Mouse (Mus musculus): ENCODE results near the gene Ogg1.

DNA sequence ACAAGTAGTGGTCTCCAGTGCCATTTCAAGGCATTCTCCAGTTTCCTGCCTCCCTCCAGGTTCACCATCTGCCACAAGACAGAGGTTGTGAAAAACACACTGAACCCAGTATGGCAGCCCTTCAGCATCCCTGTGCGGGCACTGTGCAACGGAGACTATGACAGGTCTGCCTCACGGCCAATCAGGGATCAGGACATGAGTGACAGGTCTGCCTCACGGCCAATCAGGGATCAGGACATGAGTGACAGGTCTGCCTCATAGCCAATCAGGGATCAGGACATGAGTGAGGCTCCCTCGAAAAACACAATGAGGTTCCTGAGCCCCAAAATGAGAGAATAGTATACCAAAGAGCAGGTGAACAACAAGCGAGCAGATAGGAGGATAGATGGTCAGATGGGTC, 36.4 kb upstream of the Ogg1 start:
- no peak for TF ChIP-seq CTCF (IDR thresholded peaks at IDR 0.05; ENCODE audit: low read depth)
- TF ChIP-seq EP300 (IDR thresholded peaks at IDR 0.05; ENCODE audit: low read depth): no peak
